Mouse (Mus musculus) ES-Bruce4 (cell line): ENCODE data around the gene Wnt6.

Source experiments
- CTCF ChIP-seq: IDR thresholded peaks from one replicate; pipeline ENCODE4 v1.8.1; 2011; ENCODE audit warnings: low read depth, low read length
- POLR2A ChIP-seq: IDR thresholded peaks from one replicate; pipeline ENCODE4 v1.8.1; 2011; ENCODE audit warnings: low read length; ENCODE audit not compliant: insufficient read depth

DNA sequence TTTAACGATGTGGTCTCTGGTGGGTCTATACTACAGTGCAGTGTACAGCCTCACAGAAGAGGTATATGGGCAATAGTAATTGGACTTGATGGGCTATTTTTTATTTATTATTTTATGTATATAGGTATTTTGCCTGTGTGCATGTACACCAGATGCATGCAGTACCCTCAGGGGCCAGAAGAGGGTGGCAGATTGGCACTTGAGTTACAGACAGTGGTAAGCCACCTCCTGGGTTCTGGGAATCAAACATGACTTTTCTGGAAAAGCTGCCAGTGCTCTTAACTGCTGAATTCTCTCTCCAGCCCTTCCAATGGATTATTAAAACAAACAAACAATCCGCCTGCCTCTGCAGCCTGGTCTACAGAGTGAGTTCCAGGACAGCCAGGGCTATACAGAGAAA is 47.9 kb upstream of the Wnt6 start:
- TF ChIP-seq CTCF (peak; percentile 42), POLR2A (no peak)
